Mouse (Mus musculus): ENCODE results near the gene Clcn1. TPM values are rescaled to one million over a fixed set of nuclear protein-coding genes. Genes with fewer than 3 reads are reported as not detected.

The Clcn1 gene
- polyA plus RNA-seq, 1 experiment from 2014 or later, result not detected

DNA sequence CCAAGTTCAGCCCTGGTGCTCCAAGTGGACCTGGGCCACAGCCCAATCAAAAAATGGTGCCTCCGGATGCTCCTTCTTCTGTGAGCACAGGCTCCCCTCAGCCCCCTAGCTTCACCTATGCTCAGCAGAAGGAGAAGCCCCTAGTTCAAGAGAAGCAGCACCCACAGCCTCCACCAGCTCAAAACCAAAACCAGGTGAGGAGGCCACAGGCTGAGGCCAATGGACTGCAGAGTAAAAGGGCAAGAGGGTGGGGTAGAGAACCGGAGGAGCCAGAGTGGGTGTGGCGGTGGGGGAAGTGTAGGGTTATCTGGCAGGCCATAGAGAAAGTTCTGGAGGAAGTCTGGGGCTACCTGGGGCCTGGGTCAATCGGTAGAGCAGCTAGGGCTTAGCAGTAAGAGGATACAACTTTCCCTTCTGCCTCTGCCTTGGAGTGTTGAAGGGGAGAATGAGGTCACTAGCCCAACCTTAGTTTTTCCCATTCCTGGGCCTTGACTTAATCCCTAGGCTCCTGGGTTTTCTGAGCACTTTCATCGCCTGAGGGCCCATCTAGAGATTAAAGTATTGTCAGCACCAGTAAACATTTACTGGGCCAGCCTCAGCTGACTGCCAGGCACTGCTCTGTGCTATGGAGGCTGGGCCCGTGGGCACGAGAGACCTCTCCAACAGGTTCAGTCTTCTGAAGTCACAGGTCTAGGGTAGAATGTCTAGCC is 65.4 kb downstream of the Clcn1 start:
- Histone ChIP-seq H3K9me3 (replicated peaks) (no peaks in the 10 kb centered on the region), H3K36me3 (peaks cover 25% of the 10 kb centered on the region), H3K9ac (peak overlapping the region; percentile 74), H3K27ac (peak overlapping the region; percentile 40), H3K4me1 (replicated peaks) (peaks cover 58% of the 10 kb centered on the region), H3K4me2 (peak overlapping the region; percentile 85), H3K27me3 (no peaks in the 10 kb centered on the region), H3K4me3 (replicated peaks) (peak overlapping the region; percentile 70)
- WGBS (ENCODE audit: insufficient replicate concordance), result 28% methylated on average over 7 of the region's 7 CpGs
- no peak for ATAC-seq (ENCODE audit: low read depth)
- DNase-seq, result no peak

- 13% methylated on average over 1 of the region's 1 CpGs for WGBS (ENCODE audit: insufficient replicate concordance)
- DNase-seq, result no peak
- H3K4me3 ChIP-seq (replicated peaks), result peak overlapping the region; percentile 70
- peaks cover 30% of the 10 kb centered on the region for H3K36me3 ChIP-seq
- ATAC-seq (ENCODE audit: low read depth), result no peak
- H3K27me3 ChIP-seq, result no peaks in the 10 kb centered on the region
- H3K4me2 ChIP-seq, result peak overlapping the region; percentile 85
- H3K27ac ChIP-seq, result peak overlapping the region; percentile 40
- peak overlapping the region; percentile 74; the same call in 1 of the 2 replicates for H3K9ac ChIP-seq
- H3K9me3 ChIP-seq (replicated peaks), result no peaks in the 10 kb centered on the region
- H3K4me1 ChIP-seq (replicated peaks), result peaks cover 58% of the 10 kb centered on the region
These were observed 66.0 kb downstream of the Clcn1 start for GRCm38 (mm10) chr6:42352486-42352846.

DNA sequence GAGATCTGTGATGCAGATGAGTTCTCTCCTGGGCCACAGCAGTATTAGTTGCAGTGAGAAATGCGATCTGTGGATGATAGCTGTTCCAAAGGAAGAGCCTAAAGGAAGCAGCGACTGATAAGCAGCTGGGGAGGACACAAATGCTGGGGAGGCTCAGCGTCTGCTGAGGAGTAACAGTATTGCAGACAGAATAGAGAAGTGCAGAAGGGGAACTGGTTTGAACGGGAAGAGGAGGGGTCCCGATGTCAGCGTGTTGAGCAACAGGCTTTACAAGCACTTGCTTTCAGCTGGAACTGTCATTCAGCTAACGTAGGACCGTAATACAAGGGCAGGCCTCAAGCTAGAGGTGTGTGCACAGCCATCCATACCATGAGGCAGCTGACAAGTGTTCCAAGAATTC is 66.7 kb downstream of the Clcn1 start:
- Histone ChIP-seq H3K4me3 (replicated peaks) (0 out of 2 replicates have a peak overlapping the region, but pooled peaks have one; percentile 6), H3K27ac (peak overlapping the region; percentile 40), H3K27me3 (no peaks in the 10 kb centered on the region), H3K4me2 (peak overlapping the region; percentile 85), H3K9ac (no peak overlapping the region; the same call in 1 of the 2 replicates), H3K9me3 (replicated peaks) (no peaks in the 10 kb centered on the region), H3K4me1 (replicated peaks) (peaks cover 58% of the 10 kb centered on the region), H3K36me3 (peaks cover 37% of the 10 kb centered on the region)
- ATAC-seq (ENCODE audit: low read depth) (no peak), DNase-seq (peak; percentile 27)
- WGBS (ENCODE audit: insufficient replicate concordance), result 14% methylated on average over 8 of the region's 8 CpGs

DNA sequence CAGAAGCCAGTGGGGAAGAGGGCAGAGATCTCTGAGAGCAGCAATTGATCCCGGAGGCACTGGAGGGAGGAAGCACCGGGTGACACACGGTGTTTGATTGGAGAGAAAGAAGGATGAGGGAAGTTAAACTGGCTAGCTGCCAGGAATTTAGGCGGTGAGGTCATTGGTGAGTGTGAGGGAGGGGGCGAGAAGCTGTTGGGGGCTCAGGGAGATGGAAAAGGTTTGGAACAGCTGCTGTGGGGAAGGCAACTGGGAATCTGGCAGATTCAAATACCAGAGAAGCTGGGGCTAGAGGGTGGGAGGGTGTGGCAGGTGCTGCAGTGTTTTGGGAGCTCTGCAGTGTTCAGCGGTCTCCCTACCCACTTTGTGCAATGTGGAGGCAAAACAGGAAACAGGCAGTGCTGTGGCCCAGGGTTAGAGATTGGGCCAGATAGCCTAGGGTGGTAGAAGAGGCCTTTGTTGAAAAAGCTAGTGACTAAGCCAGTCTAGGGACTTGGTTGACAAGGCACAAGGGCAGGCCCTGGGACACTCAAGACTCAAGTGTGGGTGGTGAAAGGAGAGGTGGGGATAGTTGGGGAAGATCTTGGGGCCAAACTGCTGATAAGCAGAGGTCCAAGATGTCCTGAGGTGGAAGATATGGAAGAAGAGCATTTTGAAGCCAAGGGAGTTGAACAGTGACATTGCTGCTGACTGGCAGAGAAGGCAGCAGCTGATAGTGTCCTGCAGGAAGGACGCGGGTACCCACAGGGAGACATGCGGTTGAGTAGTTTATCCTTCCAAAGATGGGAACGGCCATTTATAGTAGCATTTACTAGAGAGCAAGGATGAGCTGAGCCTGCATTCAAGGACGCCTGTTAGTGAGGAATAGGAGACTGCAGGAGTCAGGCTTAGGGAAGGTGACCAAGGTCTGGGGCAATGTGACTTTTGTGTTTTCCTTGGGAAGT is 67.9 kb downstream of the Clcn1 start:
- peak overlapping the region; percentile 40 for H3K27ac ChIP-seq
- 0 out of 2 replicates have a peak overlapping the region, but pooled peaks have one; percentile 5 for H3K4me3 ChIP-seq (replicated peaks)
- peaks cover 53% of the 10 kb centered on the region for H3K4me1 ChIP-seq (replicated peaks)
- no peaks in the 10 kb centered on the region for H3K9me3 ChIP-seq (replicated peaks)
- ATAC-seq (ENCODE audit: low read depth), result no peak
- 15% methylated on average over 11 of the region's 11 CpGs for WGBS (ENCODE audit: insufficient replicate concordance)
- H3K9ac ChIP-seq, result no peak overlapping the region
- DNase-seq, result no peak
- peaks cover 48% of the 10 kb centered on the region for H3K36me3 ChIP-seq
- no peaks in the 10 kb centered on the region for H3K27me3 ChIP-seq
- peak overlapping the region; percentile 85 for H3K4me2 ChIP-seq

- ATAC-seq (ENCODE audit: low read depth), result no peak
- WGBS (ENCODE audit: insufficient replicate concordance), result 74% methylated on average over 6 of the region's 6 CpGs
- no peak overlapping the region for H3K27ac ChIP-seq
- H3K9ac ChIP-seq, result no peak overlapping the region
- H3K4me3 ChIP-seq (replicated peaks), result no peak overlapping the region
- no peak for DNase-seq
- peaks cover 48% of the 10 kb centered on the region for H3K4me1 ChIP-seq (replicated peaks)
- H3K27me3 ChIP-seq, result no peaks in the 10 kb centered on the region
- peaks cover 49% of the 10 kb centered on the region for H3K36me3 ChIP-seq
- H3K4me2 ChIP-seq, result no peak overlapping the region
- H3K9me3 ChIP-seq (replicated peaks), result no peaks in the 10 kb centered on the region
These were observed 68.9 kb downstream of the Clcn1 start for GRCm38 (mm10) chr6:42355366-42355765.

GRCm38 (mm10) chr6:42355794-42356600 is 69.5 kb downstream of the Clcn1 start:
- H3K4me3 ChIP-seq (replicated peaks), result no peak overlapping the region
- no peaks in the 10 kb centered on the region for H3K9me3 ChIP-seq (replicated peaks)
- H3K9ac ChIP-seq, result no peak overlapping the region
- H3K4me1 ChIP-seq (replicated peaks), result peaks cover 41% of the 10 kb centered on the region
- H3K36me3 ChIP-seq, result peaks cover 49% of the 10 kb centered on the region
- ATAC-seq (ENCODE audit: low read depth) (no peak), DNase-seq (no peak)
- no peaks in the 10 kb centered on the region for H3K27me3 ChIP-seq
- H3K27ac ChIP-seq, result no peak overlapping the region
- WGBS (ENCODE audit: insufficient replicate concordance), result 78% methylated on average over 13 of the region's 13 CpGs
- H3K4me2 ChIP-seq, result no peak overlapping the region

GRCm38 (mm10) chr6:42356913-42357312 is 70.4 kb downstream of the Clcn1 start:
- Histone ChIP-seq H3K27ac (no peak overlapping the region), H3K9me3 (replicated peaks) (no peaks in the 10 kb centered on the region), H3K4me3 (replicated peaks) (no peak overlapping the region), H3K27me3 (no peaks in the 10 kb centered on the region), H3K4me2 (no peak overlapping the region), H3K4me1 (replicated peaks) (peaks cover 32% of the 10 kb centered on the region), H3K9ac (no peak overlapping the region), H3K36me3 (peaks cover 42% of the 10 kb centered on the region)
- 71% methylated on average over 5 of the region's 5 CpGs for WGBS (ENCODE audit: insufficient replicate concordance)
- no peak for DNase-seq
- ATAC-seq (ENCODE audit: low read depth), result no peak

DNA sequence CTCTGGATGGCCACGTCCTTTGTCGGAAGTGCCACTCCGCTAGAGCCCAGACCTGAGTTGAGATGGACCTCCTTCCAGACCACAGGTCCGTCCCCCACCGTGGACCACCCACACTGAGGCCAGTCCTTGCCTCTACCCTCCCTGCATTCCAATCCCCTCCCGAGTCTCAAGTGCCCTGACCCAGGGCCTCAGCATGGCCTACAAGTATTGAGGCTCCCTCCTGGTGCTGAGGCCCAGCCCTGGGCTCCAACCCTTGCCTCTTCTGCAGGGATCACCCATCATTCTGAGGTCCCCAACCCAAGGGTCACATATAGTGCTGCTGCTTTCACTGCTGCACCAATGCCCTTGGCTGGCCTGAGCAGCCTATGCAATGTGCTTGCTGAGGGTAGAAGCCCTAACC is 71.4 kb downstream of the Clcn1 start:
- Histone ChIP-seq H3K36me3 (peaks cover 38% of the 10 kb centered on the region), H3K27ac (no peak overlapping the region), H3K4me2 (no peak overlapping the region), H3K27me3 (no peaks in the 10 kb centered on the region), H3K4me3 (replicated peaks) (no peak overlapping the region), H3K9me3 (replicated peaks) (no peaks in the 10 kb centered on the region), H3K9ac (no peak overlapping the region), H3K4me1 (replicated peaks) (peaks cover 30% of the 10 kb centered on the region)
- no peak for DNase-seq
- ATAC-seq (ENCODE audit: low read depth), result no peak
- 75% methylated on average over 6 of the region's 6 CpGs for whole genome bisulfite sequencing (ENCODE audit: insufficient replicate concordance)

DNA sequence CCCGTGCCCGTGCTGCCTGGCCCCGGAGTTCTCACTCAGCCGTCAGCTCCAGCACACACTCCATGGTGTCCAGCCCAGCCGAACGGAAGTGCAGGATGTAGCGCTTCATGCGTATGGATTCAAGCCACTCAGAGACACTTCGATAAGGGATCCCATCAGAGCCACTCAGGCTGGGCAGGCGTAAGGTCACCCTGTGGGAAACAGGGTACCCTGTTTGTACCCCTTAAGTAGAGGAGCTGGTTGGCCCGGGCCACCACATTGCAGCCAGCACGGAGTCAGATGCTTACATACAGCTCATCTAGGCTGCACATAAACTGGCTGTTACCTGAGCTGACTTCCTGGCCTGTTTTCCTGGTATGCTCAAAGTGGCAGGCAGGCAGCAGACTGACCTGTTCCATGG is 72.4 kb downstream of the Clcn1 start:
- H3K9ac ChIP-seq, result no peak overlapping the region
- no peak overlapping the region for H3K4me3 ChIP-seq (replicated peaks)
- H3K27me3 ChIP-seq, result no peaks in the 10 kb centered on the region
- ATAC-seq (ENCODE audit: low read depth) (no peak), DNase-seq (no peak)
- 85% methylated on average over 12 of the region's 12 CpGs for WGBS (ENCODE audit: insufficient replicate concordance)
- H3K9me3 ChIP-seq (replicated peaks), result no peaks in the 10 kb centered on the region
- H3K36me3 ChIP-seq, result peaks cover 38% of the 10 kb centered on the region
- no peak overlapping the region for H3K27ac ChIP-seq
- H3K4me1 ChIP-seq (replicated peaks), result peaks cover 20% of the 10 kb centered on the region
- no peak overlapping the region for H3K4me2 ChIP-seq

DNA sequence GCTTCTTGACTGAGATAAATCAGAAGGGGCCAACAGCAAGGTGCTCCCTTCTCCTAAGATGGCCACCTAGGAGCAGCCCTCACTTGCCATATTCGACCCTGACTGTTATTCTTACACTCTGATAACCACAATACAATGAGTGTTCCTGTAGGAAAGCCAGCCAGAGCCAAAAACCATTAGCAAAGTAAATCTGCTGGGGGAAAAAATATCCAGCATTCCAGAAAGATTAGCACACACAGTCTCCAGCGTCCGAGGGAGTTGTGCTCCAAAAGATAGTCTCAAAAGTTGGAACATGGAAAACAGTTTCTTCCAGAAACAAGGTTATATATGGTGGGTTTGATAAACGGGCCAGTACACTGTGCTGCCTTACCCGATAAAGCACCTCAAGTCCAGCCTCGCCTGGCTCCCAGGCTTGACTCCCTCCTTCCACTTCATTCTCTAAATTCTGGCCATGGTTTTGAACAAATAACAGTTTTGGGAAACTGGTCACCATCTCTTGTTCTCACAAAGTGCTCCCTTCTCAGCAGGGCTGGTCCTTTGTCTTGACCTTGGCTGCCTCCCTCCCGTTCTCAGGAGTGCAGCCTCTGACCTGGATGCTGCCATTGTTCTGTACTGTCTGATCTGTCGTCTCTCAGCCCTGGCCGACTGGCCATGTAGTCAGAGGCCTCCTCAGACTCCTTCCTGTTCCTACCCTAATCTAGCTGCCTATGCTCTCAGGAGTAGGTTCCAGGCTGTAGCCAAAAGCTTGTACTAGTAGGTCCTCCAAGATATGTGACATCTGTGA is 73.1 kb downstream of the Clcn1 start:
- Histone ChIP-seq H3K27ac (no peak overlapping the region), H3K4me2 (no peak overlapping the region), H3K4me1 (replicated peaks) (peaks cover 13% of the 10 kb centered on the region), H3K4me3 (replicated peaks) (no peak overlapping the region), H3K36me3 (peaks cover 38% of the 10 kb centered on the region), H3K27me3 (no peaks in the 10 kb centered on the region), H3K9ac (no peak overlapping the region), H3K9me3 (replicated peaks) (no peaks in the 10 kb centered on the region)
- WGBS (ENCODE audit: insufficient replicate concordance), result 59% methylated on average over 9 of the region's 9 CpGs
- ATAC-seq (ENCODE audit: low read depth) (no peak), DNase-seq (no peak)
